Mouse (Mus musculus): ENCODE data around the gene Tanc2.

- no peak for TF ChIP-seq CTCF (IDR thresholded peaks at IDR 0.05; ENCODE audit: low read depth)
- no peak for TF ChIP-seq EP300 (IDR thresholded peaks at IDR 0.05; ENCODE audit: low read depth)
Observed at GRCm38 (mm10) chr11:105557285-105557684, 32.5 kb upstream of the Tanc2 start.

Measured in liver, embryonic 14.5 days (tissue).